Mouse (Mus musculus) forebrain, embryonic 13.5 days (tissue): ENCODE measurements around the gene St3gal4. TPM values are rescaled to one million over a fixed set of nuclear protein-coding genes. Genes with fewer than 3 reads are reported as not detected.

ENCODE experiments used
- ATAC-seq: fragments of 200-750 bp; cut with Nextera tagmentation; 2 replicates; pipeline ENCODE4 v1.8.0; 2017
- H3K27ac ChIP-seq: fragments of 300-500 bp; sonication (generic); 2 replicates; pipeline ENCODE4 v1.5.1; 2015; ENCODE audit warnings: inconsistent platforms, mild to moderate bottlenecking, moderate library complexity
- H3K27me3 ChIP-seq: fragments of 300-500 bp; sonication (generic); 2 replicates; pipeline ENCODE4 v1.6.1; 2015; ENCODE audit warnings: mild to moderate bottlenecking, inconsistent platforms
- H3K36me3 ChIP-seq: fragments of 300-500 bp; sonication (generic); 2 replicates; pipeline ENCODE4 v1.6.1; 2015; ENCODE audit warnings: mild to moderate bottlenecking, inconsistent platforms; ENCODE audit not compliant: poor library complexity, severe bottlenecking
- H3K4me1 ChIP-seq: fragments of 300-500 bp; sonication (generic); 2 replicates; pipeline ENCODE4 v1.6.1; 2015; ENCODE audit warnings: inconsistent platforms
- H3K4me2 ChIP-seq: fragments of 300-500 bp; sonication (generic); 2 replicates; pipeline ENCODE4 v1.6.1; 2015; ENCODE audit warnings: inconsistent platforms, mild to moderate bottlenecking, moderate library complexity
- H3K4me3 ChIP-seq: fragments of 300-500 bp; sonication (generic); 2 replicates; pipeline ENCODE4 v1.5.1; 2015; ENCODE audit warnings: mild to moderate bottlenecking, inconsistent platforms
- H3K9ac ChIP-seq: fragments of 300-500 bp; sonication (generic); 2 replicates; pipeline ENCODE4 v1.6.1; 2015; ENCODE audit warnings: mild to moderate bottlenecking, inconsistent platforms
- H3K9me3 ChIP-seq: fragments of 300-500 bp; sonication (generic); replicated peaks from 2 replicates; pipeline ENCODE4 v1.6.1; 2016; ENCODE audit warnings: inconsistent platforms
- WGBS: fragments of 180-500 bp; shearing (Covaris S2); methylation state at CpG from one replicate; pipeline ENCODE4 v1.1.7; 2015; 5-methylcytosine and 5-hydroxymethylcytosine counted together
- polyA plus RNA-seq: library from polyadenylated mRNA; unstranded; fragments of >200 nt; fragmentation: Nextera tagmentation; extraction: Ambion mirVana; gene quantifications from 2 replicates; pipeline ENCODE4 v1.2.1, GENCODE M21; 2015

St3gal4 gene
- polyA plus RNA-seq, 1 experiment from 2014 or later, result 10.8 TPM

DNA sequence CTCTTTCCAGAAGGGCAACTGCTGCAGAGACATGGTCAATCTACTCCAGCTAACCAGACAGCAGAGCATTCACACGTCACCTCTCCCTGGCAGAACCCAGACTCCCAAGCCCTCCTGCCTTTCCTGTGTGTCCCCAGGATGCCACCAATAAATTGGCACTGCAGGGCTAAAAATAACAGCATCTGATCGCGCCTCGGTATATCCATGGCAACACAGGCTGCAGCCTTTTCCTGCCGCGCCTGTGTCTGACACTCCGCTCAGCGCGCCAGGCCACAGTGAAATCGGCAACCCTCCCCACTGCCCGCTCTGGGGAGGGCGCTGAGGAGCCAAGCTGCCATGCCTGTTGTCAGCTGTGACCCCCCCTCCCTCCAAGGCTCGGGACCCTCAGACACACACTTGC, 101.5 kb downstream of the St3gal4 start:
- Histone ChIP-seq H3K9me3 (no peaks in the 10 kb centered on the region), H3K4me2 (peak overlapping the region; percentile 43), H3K4me3 (no peak overlapping the region), H3K4me1 (peaks cover 26% of the 10 kb centered on the region), H3K36me3 (no peaks in the 10 kb centered on the region), H3K27ac (peak overlapping the region; percentile 54), H3K27me3 (no peaks in the 10 kb centered on the region), H3K9ac (no peak overlapping the region)
- WGBS, result 14% methylated on average over 13 of the region's 13 CpGs
- ATAC-seq, result peak; percentile 73

DNA sequence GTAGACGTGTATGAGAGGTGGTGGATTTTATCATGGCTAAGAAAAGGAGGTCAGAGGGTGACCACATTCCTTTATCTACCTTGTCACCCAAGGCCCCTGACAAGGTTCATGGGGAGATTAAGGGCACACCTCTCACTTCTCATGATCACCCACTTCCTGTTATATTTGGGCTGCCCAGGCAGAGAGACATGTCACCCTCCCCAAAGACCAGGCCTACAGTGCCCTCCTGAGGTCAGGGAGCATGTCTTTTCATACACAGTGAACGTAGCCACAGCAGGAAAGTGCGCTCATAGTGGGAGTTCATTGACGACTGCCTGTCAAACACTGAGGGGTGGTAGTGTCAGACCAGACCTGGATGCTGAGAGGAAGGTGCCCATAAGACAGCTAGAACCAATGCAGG, 102.3 kb downstream of the St3gal4 start:
- no peak; the same call in 1 of the 2 replicates for ATAC-seq
- H3K4me3 ChIP-seq, result no peak overlapping the region
- H3K4me2 ChIP-seq, result no peak overlapping the region
- H3K27me3 ChIP-seq, result no peaks in the 10 kb centered on the region
- H3K27ac ChIP-seq, result peak overlapping the region; percentile 42
- H3K9ac ChIP-seq, result no peak overlapping the region
- H3K36me3 ChIP-seq, result no peaks in the 10 kb centered on the region
- H3K9me3 ChIP-seq, result no peaks in the 10 kb centered on the region
- H3K4me1 ChIP-seq, result peaks cover 26% of the 10 kb centered on the region
- WGBS, result 50% methylated on average over 4 of the region's 4 CpGs

DNA sequence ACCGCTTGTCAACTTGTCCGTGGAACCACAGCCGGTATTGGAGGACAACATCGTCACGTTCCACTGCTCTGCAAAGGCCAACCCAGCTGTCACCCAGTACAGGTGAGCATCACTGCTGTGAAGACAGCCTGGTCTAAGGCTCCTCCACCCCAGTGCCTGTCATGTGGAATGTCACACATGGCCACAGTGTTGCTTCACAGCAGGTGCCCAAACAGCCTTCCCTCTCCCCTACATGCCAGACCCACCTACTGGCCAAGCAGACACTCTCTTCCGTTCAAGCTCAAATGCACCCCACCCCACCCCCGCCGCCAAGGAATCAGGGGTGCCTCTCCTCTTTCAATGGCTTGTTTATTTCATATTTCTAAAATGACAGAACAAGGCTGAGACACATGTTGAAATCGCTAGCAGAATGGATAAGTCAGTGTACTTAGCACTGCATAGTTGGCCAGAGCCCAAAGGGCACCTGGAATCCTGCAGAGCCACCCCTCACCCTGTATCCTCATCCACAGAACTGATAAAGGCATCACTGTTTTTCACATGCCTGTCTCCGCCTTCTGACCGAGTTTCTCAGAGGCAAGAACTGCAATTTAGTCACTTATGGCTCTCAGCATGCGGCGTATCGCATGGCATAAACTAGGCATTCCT, 111.2 kb downstream of the St3gal4 start:
- Histone ChIP-seq H3K27me3 (no peaks in the 10 kb centered on the region), H3K4me2 (no peak overlapping the region), H3K27ac (no peak overlapping the region), H3K4me1 (no peaks in the 10 kb centered on the region), H3K9me3 (no peaks in the 10 kb centered on the region), H3K4me3 (no peak overlapping the region), H3K36me3 (no peaks in the 10 kb centered on the region), H3K9ac (no peak overlapping the region)
- 87% methylated on average over 14 of the region's 14 CpGs for WGBS
- no peak for ATAC-seq

DNA sequence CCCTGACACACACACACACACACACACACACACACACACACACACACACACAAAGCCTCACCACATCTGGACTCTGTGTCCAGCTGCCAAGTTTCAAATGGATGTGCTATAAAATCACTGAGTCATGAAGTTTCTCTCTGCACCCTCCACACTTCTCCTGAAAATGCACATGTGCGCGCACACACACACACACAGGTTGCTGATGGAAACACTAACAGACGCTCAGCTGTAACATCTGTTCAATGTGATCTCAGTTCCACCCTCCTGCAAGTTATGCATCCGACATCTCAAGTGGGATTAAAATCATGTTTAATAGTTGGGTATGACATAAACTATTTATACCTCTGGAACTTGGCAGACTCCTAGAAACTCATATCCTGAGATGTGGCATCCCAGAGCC, 115.0 kb downstream of the St3gal4 start:
- H3K27ac ChIP-seq, result no peak overlapping the region
- no peak for ATAC-seq
- WGBS, result 92% methylated on average over 4 of the region's 4 CpGs
- H3K4me3 ChIP-seq, result no peak overlapping the region
- no peaks in the 10 kb centered on the region; the same call in 1 of the 2 replicates for H3K9me3 ChIP-seq
- no peak overlapping the region for H3K4me2 ChIP-seq
- H3K4me1 ChIP-seq, result no peaks in the 10 kb centered on the region
- H3K27me3 ChIP-seq, result no peaks in the 10 kb centered on the region
- no peak overlapping the region for H3K9ac ChIP-seq
- H3K36me3 ChIP-seq, result no peaks in the 10 kb centered on the region

DNA sequence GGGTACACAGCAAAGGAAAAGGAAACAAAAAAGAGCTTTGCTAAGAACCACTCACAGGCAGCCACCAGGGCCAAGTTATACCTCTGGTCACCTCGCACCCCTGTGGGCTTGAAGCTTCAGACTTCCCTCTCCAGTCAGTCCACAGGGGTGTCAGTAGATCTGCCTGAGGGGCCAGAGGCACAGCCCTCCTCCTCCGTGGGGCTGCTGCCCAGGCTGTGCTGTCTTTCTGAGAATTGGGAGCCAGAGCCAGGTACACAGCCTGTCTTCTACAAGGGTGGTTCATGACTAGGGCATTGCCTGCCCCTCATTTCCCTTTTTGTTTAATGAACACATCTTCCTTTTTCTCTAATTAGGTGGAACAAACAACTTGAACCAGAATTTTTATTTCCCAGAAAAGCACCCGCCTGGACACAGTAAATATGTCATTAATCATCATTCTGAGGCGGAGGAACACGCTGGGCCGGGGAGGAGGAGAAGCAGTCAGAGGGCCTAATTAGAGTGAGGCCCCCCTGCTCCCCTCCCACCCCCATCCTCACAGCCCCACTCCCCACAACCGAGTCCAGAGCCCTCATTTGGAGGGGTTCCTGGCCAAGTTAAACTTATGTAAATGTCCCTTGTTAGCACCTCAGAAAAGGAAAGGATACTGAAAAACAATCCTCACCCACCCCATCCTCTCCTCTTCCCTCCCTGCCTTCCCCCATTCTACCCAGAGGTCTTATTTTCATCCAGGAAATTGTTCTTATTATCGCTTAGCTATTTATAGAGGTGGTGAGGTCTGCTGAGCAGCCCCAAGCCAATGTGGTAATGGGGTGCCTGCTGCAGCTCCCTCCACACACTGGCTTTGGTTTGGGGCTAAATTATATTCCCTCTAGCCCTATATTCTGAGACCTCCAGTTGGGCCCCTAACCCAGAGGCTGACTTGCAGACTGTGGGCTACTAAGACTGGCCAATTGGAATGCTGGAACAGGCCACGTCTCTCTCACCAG, 120.9 kb downstream of the St3gal4 start:
- Histone ChIP-seq H3K9ac (no peak overlapping the region), H3K4me2 (no peak overlapping the region), H3K4me1 (peaks cover 43% of the 10 kb centered on the region), H3K4me3 (no peak overlapping the region), H3K9me3 (no peaks in the 10 kb centered on the region; the same call in 1 of the 2 replicates), H3K36me3 (no peaks in the 10 kb centered on the region), H3K27me3 (no peaks in the 10 kb centered on the region), H3K27ac (no peak overlapping the region; the same call in 1 of the 2 replicates)
- ATAC-seq, result peak; percentile 37
- 39% methylated on average over 9 of the region's 9 CpGs for WGBS

Other genes with a start within 250 kb of the St3gal4 start
- gene Dcps, start 56.8 kb upstream of the St3gal4 start, polyA plus RNA-seq, result 94.4 and 100 TPM in 2 replicates
- gene Srpr, start 80.9 kb upstream of the St3gal4 start, polyA plus RNA-seq, result 57.6 and 66.5 TPM in 2 replicates
- 6.1 and 7.8 TPM in 2 replicates for gene Tirap, start 81.0 kb upstream of the St3gal4 start, polyA plus RNA-seq
- 42.1 and 46.9 TPM in 2 replicates for gene Foxred1, start 91.8 kb upstream of the St3gal4 start, polyA plus RNA-seq
- gene Fam118b, start 148.5 kb upstream of the St3gal4 start, polyA plus RNA-seq, result 88.5 and 88.8 TPM in 2 replicates
- gene Rpusd4, start 148.6 kb upstream of the St3gal4 start, polyA plus RNA-seq, result 22.0 and 23.5 TPM in 2 replicates